Mouse (Mus musculus) thymus, adult 2 months (tissue): ENCODE measurements around the gene Ntm.

Experiments used
- CTCF ChIP-seq: fragments of 200-500 bp; IDR thresholded peaks from 2 replicates; pipeline ENCODE4 v1.5.1; 2012; ENCODE audit warnings: mild to moderate bottlenecking, control low read depth, low read length, moderate library complexity, borderline replicate concordance; ENCODE audit not compliant: control insufficient read depth, poor library complexity, insufficient read depth; ENCODE audit errors: extremely low read depth
- POLR2A ChIP-seq: fragments of 200-500 bp; IDR thresholded peaks from 2 replicates; pipeline ENCODE4 v1.6.1; 2012; ENCODE audit warnings: mild to moderate bottlenecking, low read length, control low read depth, moderate library complexity; ENCODE audit not compliant: control insufficient read depth, poor library complexity, insufficient read depth; ENCODE audit errors: extremely low read depth

DNA sequence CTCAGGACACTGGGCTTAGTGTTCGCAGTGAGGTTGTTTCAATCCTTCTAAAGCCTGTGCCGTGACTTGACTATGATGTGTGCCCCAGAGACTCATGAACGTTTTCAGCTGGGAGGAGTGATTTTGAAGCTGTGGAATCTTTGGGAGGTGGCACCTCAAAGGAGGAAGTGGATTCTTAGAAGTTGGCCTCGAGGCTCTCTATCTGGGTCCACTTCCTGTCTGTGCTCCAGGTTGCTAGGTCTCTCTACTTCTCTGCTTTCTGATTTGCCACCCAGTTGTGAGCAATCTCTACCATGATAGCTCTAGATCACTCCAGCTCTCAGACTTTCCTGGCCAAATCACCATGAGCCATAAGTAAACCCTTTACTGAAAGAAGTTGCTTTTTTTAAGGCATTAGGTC lies 180.2 kb downstream of the Ntm start:
- TF ChIP-seq POLR2A (no peak), CTCF (no peak)
